Mouse (Mus musculus) Muller cell, postnatal 12 days (primary cell): ENCODE measurements at regions not wholly inside any gene's neighbourhood (a gene's known extent, or its start where the extent isn't known, plus 50 kb on each side); places are given as distances from the start of the nearest gene placed in this dataset.
"Not testable (repeated sequence)": the region's sequence is repeated elsewhere in the genome, so short reads cannot be mapped to it uniquely, and the experiment has no call there.

Experiments used
- DNase-seq: peaks from one replicate; pipeline ENCODE4 v3.0.0-alpha.2; 2015; ENCODE audit errors: inconsistent ontology term

DNA sequence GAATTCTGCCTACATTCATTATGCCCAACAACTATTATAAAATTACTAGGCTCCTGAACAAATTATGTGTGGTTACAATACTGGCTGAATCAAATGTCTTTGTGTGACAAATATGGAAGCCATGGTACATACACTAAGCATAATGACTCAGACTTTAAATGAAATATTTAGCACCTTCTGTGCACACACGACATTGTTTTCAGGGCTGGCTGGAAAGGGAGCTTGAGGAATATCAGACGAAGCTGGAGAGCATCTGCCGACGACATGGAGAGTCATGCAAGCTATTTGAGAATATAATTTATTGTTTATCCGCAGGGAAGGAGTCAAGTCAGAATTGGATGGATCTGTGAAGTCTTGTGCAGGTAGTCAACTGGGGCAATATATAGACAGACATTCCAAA is 955.4 kb upstream of the Gm10801 start:
- no peak for DNase-seq

DNA sequence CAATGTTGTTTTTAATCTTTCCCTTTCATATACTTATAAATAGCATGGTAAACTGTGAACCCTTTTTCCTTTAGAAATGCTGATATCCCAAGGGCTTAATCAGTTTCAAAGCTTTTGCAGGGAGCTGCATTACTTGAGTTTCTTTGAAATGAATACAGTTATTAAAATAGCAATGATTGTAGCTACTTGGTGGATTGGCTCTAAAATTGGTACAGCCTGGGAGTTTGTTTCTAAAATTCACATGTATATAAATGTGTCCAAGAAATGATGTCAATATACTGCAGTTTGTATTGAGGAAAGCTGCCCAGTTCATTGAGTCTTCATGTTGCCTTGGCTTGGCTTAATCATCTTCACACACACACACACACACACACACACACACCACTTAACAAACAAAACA is 954.8 kb upstream of the Gm10801 start:
- DNase-seq: no peak

DNA sequence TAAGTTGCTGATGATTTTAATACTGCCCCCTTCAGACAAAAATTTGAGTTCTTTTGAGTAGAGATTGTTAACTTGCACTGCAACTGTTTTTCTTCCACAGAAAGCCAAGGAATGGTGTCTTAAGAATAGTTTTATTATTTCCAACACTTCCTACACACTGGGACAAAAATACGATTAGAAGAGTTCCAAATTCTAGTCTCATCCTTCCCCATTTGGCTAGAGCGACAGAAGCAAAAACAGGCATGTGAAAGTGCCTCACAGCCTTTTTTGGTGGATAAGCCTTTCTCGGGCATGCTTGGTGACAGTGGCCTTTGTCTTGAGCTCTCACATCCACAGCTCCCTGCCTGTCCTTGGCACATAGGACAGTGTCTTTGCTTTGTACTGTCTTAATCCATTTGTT is 954.3 kb upstream of the Gm10801 start:
- no peak for DNase-seq

DNA sequence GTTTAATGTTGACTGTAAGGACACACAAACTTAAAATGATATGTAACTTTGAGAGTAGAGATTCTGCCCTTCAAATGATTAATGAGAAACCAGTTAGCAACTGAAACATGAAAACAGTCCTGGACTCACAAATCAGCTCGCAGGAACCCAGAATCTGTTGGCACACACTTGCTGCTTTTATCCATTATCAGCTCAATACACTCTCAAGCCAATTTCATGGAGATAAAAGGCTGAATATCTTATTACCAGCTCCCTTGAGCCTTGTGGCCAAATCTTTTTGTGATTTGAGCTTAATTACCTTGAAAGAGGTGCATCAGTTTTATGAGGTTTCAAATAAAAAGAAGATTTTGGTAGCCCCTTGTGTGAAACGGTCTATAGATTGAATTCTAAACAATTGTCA is 936.9 kb upstream of the Gm10801 start:
- DNase-seq: no peak

DNA sequence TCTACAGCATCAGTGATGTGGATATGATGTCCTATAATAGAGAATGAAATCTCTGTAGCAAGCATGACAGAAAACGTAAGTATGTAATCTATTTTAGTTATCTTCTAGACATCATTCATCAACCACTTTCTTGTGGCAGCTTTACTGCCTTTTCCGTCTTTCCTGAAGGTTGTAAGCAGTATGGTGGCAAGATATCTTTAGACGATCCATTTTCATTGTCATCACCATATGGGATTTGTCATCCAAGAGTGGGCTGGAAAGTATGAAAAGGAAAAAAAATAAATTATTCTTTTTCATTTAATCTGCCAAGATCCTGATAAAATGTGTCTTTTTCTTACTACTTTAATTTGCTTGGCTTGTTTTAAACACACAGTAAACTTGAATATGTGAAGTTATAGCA is 893.2 kb upstream of the Gm10801 start:
- no peak for DNase-seq

DNA sequence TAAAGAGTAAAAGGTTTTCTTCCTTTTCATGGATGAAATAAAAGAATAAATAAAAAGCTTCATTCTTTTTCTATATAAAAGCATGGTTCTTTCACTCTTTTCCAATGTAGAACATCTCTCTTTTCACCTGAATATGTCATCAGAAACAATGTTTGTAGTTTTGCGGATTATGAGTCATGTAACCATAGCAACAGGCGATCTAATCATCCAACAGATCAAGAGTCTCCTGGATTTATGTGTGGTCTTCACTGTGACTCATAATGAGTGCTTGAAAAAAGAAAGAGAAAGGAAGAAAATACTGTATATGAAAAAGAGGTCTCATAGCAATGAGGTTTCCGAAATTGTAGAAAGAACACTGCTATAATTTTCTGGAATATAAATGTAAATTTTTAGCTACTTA is 884.1 kb upstream of the Gm10801 start:
- DNase-seq: peak; percentile 18

DNA sequence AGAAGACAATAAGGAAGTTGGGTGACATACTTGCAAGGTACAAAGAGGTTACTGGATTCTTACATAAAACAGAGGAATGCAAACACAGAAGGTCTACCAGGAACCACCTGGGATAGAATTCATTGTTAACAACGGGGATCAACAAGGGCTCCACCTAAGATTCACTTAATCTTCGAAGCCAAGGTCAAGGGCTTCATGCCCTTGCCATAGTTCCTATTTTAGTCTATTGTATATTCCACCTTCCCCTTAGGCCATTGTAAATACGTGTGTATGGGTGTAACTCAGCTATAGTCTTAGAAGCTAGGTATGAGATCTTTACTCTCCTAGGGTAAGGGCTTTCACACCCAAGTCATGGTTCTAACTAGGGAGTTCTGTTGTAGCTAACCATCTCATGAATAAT is 882.0 kb upstream of the Gm10801 start:
- DNase-seq: not testable (repeated sequence)
